Mouse (Mus musculus): ENCODE measurements around the gene Auts2. TPM values are rescaled to one million over a fixed set of nuclear protein-coding genes. Genes with fewer than 3 reads are reported as not detected.

Auts2 gene
- total and polyA plus RNA-seq, 2 experiments from 2014 or later, result 35.2 to 57.5 TPM

DNA sequence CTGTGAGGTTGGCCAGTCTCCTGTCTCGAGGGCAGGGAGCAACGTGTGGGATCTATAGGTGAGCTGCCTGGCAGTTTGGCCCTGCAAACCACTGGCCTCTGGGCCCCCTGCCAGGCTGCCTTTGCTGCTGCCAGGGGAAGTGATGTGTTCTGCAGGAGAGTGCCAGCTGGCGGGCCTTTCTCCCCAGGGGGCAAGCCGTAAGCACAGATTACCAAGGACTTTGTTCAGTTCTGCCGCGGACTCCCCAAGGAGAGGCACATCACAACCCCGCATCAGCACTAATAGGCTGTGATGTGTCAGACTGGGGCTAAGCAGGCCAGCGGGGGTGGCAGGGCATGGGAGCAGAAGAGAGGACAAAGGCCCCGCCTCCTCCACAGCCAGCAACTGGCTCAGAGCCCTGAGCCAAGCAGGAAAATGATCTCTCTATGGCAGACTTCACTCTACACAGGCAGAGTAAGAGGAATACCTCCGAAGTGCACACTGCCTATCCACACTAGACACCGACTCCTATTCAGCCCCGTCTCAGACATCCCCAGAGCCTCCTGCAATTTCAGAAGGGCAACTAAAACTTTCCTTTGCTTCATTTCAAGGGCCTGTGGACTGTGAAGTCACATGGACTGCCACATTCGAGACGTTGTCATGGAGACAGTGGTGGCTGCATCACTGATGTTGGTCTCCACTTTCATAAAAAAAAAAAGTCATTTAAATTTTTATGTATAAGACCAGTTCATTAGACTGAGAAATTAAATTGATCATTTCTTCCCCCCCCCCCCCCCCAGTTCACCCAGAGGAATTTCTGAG, 942.6 kb downstream of the Auts2 start:
- TF ChIP-seq CTCF (IDR thresholded peaks at IDR 0.05), result no peak
- no peak overlapping the region for H3K9ac ChIP-seq (replicated peaks; ENCODE audit: low read length, poor library complexity, severe bottlenecking)
- H3K9me3 ChIP-seq (ENCODE audit: low read length), result no peaks in the 10 kb centered on the region
- H3K27ac ChIP-seq (ENCODE audit: low read depth, low read length), result 0 out of 2 replicates have a peak overlapping the region, but pooled peaks have one; percentile 12
- peak overlapping the region; percentile 13; the same call in 1 of the 2 replicates for H3K4me2 ChIP-seq (ENCODE audit: low read depth, low read length, poor library complexity, severe bottlenecking)
- no peaks in the 10 kb centered on the region for H3K27me3 ChIP-seq (ENCODE audit: insufficient read depth, low read length)
- no peaks in the 10 kb centered on the region for H3K36me3 ChIP-seq (ENCODE audit: insufficient read depth, low read length)
- WGBS, result 5% methylated on average over 14 of the region's 14 CpGs
- no peak overlapping the region for H3K4me3 ChIP-seq (ENCODE audit: low read depth, low read length)
- peaks cover 25% of the 10 kb centered on the region for H3K4me1 ChIP-seq (ENCODE audit: insufficient read depth, low read length)
- peak; percentile 77 for DNase-seq (ENCODE audit: low spot score)
- ATAC-seq (ENCODE audit: low FRiP score), result peak; percentile 78

DNA sequence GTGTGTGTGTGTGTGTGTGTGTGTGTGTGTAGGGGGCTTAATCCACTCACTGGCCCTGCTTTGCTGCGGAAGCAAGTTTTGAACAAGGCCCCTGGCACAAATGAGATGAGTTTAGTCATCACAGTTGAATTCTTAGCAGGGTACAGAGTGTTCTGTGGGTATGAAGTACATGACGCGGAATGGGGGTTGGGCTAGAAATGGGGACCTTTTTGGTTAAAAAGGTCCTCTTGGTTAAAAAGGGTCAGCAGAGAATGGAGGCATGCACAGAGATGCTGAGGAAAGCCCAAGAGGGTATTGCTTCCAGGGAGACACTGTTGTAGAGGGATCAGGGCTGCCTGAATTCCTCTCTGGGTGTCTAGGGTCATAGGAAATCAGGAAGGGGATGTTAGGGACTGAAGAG, 945.6 kb downstream of the Auts2 start:
- ATAC-seq (ENCODE audit: low FRiP score) (no peak), DNase-seq (ENCODE audit: low spot score) (no peak)
- H3K4me2 ChIP-seq (ENCODE audit: low read depth, low read length, poor library complexity, severe bottlenecking), result no peak overlapping the region
- no peak overlapping the region for H3K27ac ChIP-seq (ENCODE audit: low read depth, low read length)
- H3K4me3 ChIP-seq (ENCODE audit: low read depth, low read length), result no peak overlapping the region
- H3K4me1 ChIP-seq (ENCODE audit: insufficient read depth, low read length), result peaks cover 23% of the 10 kb centered on the region
- H3K9me3 ChIP-seq (ENCODE audit: low read length), result no peaks in the 10 kb centered on the region
- H3K27me3 ChIP-seq (ENCODE audit: insufficient read depth, low read length), result no peaks in the 10 kb centered on the region
- no peak overlapping the region for H3K9ac ChIP-seq (replicated peaks; ENCODE audit: low read length, poor library complexity, severe bottlenecking)
- TF ChIP-seq CTCF (IDR thresholded peaks at IDR 0.05), result no peak
- H3K36me3 ChIP-seq (ENCODE audit: insufficient read depth, low read length), result no peaks in the 10 kb centered on the region
- WGBS, result 64% methylated on average over 3 of the region's 3 CpGs

DNA sequence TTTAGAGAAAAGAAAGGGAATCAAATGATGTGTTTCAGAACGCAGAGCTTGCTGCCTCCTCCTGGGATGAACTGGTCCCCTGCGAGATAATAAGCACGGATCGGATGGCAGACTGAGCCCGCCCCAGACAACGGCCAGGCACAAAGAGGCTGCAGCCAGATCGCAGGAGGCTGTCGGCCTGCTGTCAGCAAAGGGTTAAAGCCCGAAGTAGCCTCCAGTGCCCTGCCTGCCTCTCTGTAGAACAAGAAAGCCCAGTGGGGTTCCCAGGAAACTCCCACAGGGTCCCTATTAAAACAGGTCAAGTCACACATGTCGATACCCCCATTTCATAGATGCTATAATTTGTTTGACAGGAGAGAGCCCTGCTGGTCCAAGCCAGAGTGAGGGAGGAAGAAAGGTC, 946.6 kb downstream of the Auts2 start:
- no peak for DNase-seq (ENCODE audit: low spot score)
- H3K4me2 ChIP-seq (ENCODE audit: low read depth, low read length, poor library complexity, severe bottlenecking), result no peak overlapping the region
- no peak overlapping the region for H3K4me3 ChIP-seq (ENCODE audit: low read depth, low read length)
- H3K4me1 ChIP-seq (ENCODE audit: insufficient read depth, low read length), result peaks cover 22% of the 10 kb centered on the region
- no peak overlapping the region for H3K27ac ChIP-seq (ENCODE audit: low read depth, low read length)
- ATAC-seq (ENCODE audit: low FRiP score), result no peak
- no peaks in the 10 kb centered on the region for H3K27me3 ChIP-seq (ENCODE audit: insufficient read depth, low read length)
- H3K36me3 ChIP-seq (ENCODE audit: insufficient read depth, low read length), result no peaks in the 10 kb centered on the region
- no peak overlapping the region for H3K9ac ChIP-seq (replicated peaks; ENCODE audit: low read length, poor library complexity, severe bottlenecking)
- WGBS, result 13% methylated on average over 10 of the region's 10 CpGs
- no peak for TF ChIP-seq CTCF (IDR thresholded peaks at IDR 0.05)
- H3K9me3 ChIP-seq (ENCODE audit: low read length), result no peaks in the 10 kb centered on the region

DNA sequence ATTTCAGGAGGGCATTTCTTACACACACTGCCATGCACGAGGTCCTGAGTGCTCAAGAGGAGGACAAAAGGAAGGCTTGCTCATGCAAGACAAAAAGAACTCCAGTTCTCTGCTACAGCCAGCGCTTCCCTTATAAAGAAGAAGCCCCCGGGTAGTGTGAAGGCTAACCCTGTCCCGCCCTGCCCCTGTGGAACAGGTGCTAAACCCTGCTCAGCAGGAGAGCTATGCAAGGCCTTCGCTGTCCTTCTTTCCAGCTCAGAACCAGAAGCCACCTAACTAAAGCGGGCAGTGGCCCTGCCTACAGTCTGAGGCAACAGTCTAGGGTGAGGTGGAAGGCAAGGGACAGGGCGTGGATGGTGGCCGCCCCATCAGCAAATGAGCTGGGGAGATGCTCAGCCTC, 947.4 kb downstream of the Auts2 start:
- H3K4me1 ChIP-seq (ENCODE audit: insufficient read depth, low read length), result peaks cover 16% of the 10 kb centered on the region
- ATAC-seq (ENCODE audit: low FRiP score) (no peak), DNase-seq (ENCODE audit: low spot score) (no peak)
- H3K27ac ChIP-seq (ENCODE audit: low read depth, low read length), result no peak overlapping the region
- no peak overlapping the region for H3K4me2 ChIP-seq (ENCODE audit: low read depth, low read length, poor library complexity, severe bottlenecking)
- TF ChIP-seq CTCF (IDR thresholded peaks at IDR 0.05), result no peak
- no peak overlapping the region for H3K4me3 ChIP-seq (ENCODE audit: low read depth, low read length)
- H3K27me3 ChIP-seq (ENCODE audit: insufficient read depth, low read length), result no peaks in the 10 kb centered on the region
- no peaks in the 10 kb centered on the region for H3K36me3 ChIP-seq (ENCODE audit: insufficient read depth, low read length)
- WGBS, result 42% methylated on average over 8 of the region's 8 CpGs
- no peak overlapping the region for H3K9ac ChIP-seq (replicated peaks; ENCODE audit: low read length, poor library complexity, severe bottlenecking)
- H3K9me3 ChIP-seq (ENCODE audit: low read length), result no peaks in the 10 kb centered on the region

DNA sequence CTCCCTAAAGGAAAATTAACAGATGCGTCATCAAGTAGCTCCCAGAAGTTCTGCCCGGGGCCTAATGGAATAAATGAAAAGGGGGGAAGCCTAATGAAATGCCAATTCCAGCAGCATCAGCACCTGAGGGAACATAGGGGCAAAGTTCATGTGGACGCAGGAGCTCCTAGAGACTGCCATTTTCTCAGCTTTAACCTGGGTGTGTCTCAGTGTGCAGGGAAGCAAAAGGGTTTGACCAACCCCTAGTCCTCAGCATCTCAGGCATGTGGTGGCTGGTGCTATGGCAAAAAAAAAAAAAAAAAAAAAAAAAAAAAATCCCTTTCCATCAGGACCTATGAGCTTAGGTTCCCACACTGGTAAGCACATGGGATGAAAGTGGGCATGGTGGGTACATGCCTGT, 948.5 kb downstream of the Auts2 start:
- Histone ChIP-seq H3K36me3 (ENCODE audit: insufficient read depth, low read length) (no peaks in the 10 kb centered on the region), H3K27me3 (ENCODE audit: insufficient read depth, low read length) (no peaks in the 10 kb centered on the region), H3K4me1 (ENCODE audit: insufficient read depth, low read length) (peaks cover 6% of the 10 kb centered on the region), H3K27ac (ENCODE audit: low read depth, low read length) (no peak overlapping the region), H3K9me3 (ENCODE audit: low read length) (no peaks in the 10 kb centered on the region), H3K4me3 (ENCODE audit: low read depth, low read length) (no peak overlapping the region), H3K9ac (replicated peaks; ENCODE audit: low read length, poor library complexity, severe bottlenecking) (no peak overlapping the region), H3K4me2 (ENCODE audit: low read depth, low read length, poor library complexity, severe bottlenecking) (no peak overlapping the region)
- TF ChIP-seq CTCF (IDR thresholded peaks at IDR 0.05), result no peak
- DNase-seq (ENCODE audit: low spot score) (no peak), ATAC-seq (ENCODE audit: low FRiP score) (no peak)
- WGBS, result 55% methylated on average over 3 of the region's 3 CpGs

DNA sequence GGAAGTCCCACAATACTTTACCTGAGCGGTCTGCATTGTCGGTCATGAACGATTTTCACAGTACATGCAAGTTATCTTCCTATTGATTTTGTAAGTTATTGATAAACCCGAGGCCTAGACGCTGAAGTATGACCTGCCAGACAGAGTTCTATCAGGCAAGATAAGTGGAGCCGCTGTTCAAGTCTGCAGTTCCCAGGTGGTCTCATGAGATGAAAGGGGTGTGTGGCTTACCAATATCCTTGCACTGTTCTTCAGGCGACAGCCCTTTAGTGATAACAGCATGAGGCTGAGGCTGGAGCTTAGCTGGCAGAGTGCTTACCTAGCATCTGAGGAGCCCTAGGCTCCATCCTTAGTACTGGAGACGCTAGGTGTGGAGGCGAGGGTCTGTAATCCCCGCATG, 949.9 kb downstream of the Auts2 start:
- H3K4me2 ChIP-seq (ENCODE audit: low read depth, low read length, poor library complexity, severe bottlenecking), result no peak overlapping the region
- H3K4me3 ChIP-seq (ENCODE audit: low read depth, low read length), result no peak overlapping the region
- no peak overlapping the region for H3K27ac ChIP-seq (ENCODE audit: low read depth, low read length)
- H3K9me3 ChIP-seq (ENCODE audit: low read length), result no peaks in the 10 kb centered on the region
- H3K9ac ChIP-seq (replicated peaks; ENCODE audit: low read length, poor library complexity, severe bottlenecking), result no peak overlapping the region
- DNase-seq (ENCODE audit: low spot score) (no peak), ATAC-seq (ENCODE audit: low FRiP score) (no peak)
- no peak for TF ChIP-seq CTCF (IDR thresholded peaks at IDR 0.05)
- WGBS, result 91% methylated on average over 10 of the region's 10 CpGs
- H3K36me3 ChIP-seq (ENCODE audit: insufficient read depth, low read length), result no peaks in the 10 kb centered on the region
- H3K4me1 ChIP-seq (ENCODE audit: insufficient read depth, low read length), result peaks cover 6% of the 10 kb centered on the region; the same call in 1 of the 2 replicates
- no peaks in the 10 kb centered on the region for H3K27me3 ChIP-seq (ENCODE audit: insufficient read depth, low read length)

All from midbrain, postnatal 0 days (tissue).